Mouse (Mus musculus): Measurements from ENCODE around the gene Sirt6.

- TF ChIP-seq EP300 (IDR thresholded peaks at IDR 0.05; ENCODE audit: low read depth) (no peak), CTCF (IDR thresholded peaks at IDR 0.05; ENCODE audit: low read depth) (no peak)
Measured at GRCm38 (mm10) chr10:81655178-81655577, 27.6 kb upstream of the Sirt6 start.

All from heart, postnatal 0 days (tissue).